Mouse (Mus musculus): ENCODE data around the gene Fmnl1. TPM values are rescaled to one million over a fixed set of nuclear protein-coding genes. Genes with fewer than 3 reads are reported as not detected.

Gene Fmnl1
- polyA plus RNA-seq, 1 experiment, result 8.4 TPM

GRCm38 (mm10) chr11:103161449-103161848 is 9.5 kb upstream of the Fmnl1 start:
- no peak for TF ChIP-seq POLR2A (IDR thresholded peaks at IDR 0.05; ENCODE audit: low read depth, low read length)
- peak; percentile 13; the same call in 1 of the 2 replicates for TF ChIP-seq CTCF (IDR thresholded peaks at IDR 0.05; ENCODE audit: extremely low read depth, insufficient read length, insufficient replicate concordance, low read depth, low read length)
- no peaks in the 10 kb centered on the region for H3K36me3 ChIP-seq (ENCODE audit: control insufficient read depth, insufficient read depth, low read length)
- WGBS, result 77% methylated on average over 7 of the region's 7 CpGs
- H3K4me3 ChIP-seq (ENCODE audit: low read depth, low read length), result no peak overlapping the region
- no peak overlapping the region for H3K27ac ChIP-seq (ENCODE audit: insufficient read depth, low read depth, low read length)
- peaks cover 2% of the 10 kb centered on the region; the same call in 1 of the 2 replicates for H3K4me1 ChIP-seq (ENCODE audit: control insufficient read depth, insufficient read depth, insufficient read length, low read length)
- no peaks in the 10 kb centered on the region for H3K27me3 ChIP-seq (ENCODE audit: control insufficient read depth, insufficient read depth, low read length)

DNA sequence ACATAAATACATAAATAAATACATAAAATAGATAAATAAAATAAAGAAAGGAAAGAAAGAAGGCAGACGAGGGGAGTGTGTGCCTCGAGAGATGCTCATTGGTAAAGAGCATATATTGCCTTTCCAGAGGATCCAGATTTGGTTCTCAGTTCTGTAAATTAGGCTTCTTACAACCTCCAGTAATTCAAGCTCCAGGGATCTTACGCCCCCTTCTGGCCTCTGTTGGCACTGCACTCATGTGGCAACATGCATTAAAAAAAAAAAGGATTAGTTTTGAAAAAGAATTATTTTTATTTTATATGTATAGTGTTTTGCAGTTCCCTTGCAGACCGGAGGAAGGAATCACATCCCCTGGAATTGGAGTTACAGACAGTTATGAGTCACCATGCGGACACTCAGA is 8.8 kb upstream of the Fmnl1 start:
- TF ChIP-seq CTCF (IDR thresholded peaks at IDR 0.05; ENCODE audit: extremely low read depth, insufficient read length, insufficient replicate concordance, low read depth, low read length) (peak; percentile 23; the same call in 1 of the 2 replicates), POLR2A (IDR thresholded peaks at IDR 0.05; ENCODE audit: low read depth, low read length) (no peak)
- no peak overlapping the region for H3K27ac ChIP-seq (ENCODE audit: insufficient read depth, low read depth, low read length)
- H3K4me3 ChIP-seq (ENCODE audit: low read depth, low read length), result no peak overlapping the region
- H3K36me3 ChIP-seq (ENCODE audit: control insufficient read depth, insufficient read depth, low read length), result no peaks in the 10 kb centered on the region
- no peaks in the 10 kb centered on the region for H3K27me3 ChIP-seq (ENCODE audit: control insufficient read depth, insufficient read depth, low read length)
- peaks cover 2% of the 10 kb centered on the region; the same call in 1 of the 2 replicates for H3K4me1 ChIP-seq (ENCODE audit: control insufficient read depth, insufficient read depth, insufficient read length, low read length)
- 92% methylated on average over 5 of the region's 5 CpGs for WGBS

DNA sequence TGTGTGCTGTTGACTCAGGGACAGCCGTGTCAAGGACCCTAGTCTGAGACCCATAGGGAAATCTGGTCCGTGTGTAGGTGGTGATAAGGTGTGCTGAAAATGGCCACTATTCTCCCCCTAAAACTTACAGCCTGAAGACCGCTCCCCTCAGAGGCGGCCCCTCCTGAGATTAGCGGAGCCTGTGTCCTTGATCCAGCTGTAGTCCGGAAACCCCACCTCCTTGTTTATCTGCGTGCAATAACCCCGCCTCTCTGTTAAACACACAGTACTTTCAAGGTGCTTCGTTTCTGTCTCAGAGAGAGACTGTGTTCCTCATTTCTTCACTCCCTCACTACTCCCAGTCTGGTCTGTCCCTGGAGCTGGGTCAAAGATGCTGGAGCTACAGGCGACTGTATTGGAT is 6.5 kb upstream of the Fmnl1 start:
- Histone ChIP-seq H3K27ac (ENCODE audit: insufficient read depth, low read depth, low read length) (no peak overlapping the region), H3K27me3 (ENCODE audit: control insufficient read depth, insufficient read depth, low read length) (no peaks in the 10 kb centered on the region), H3K4me3 (ENCODE audit: low read depth, low read length) (no peak overlapping the region), H3K4me1 (ENCODE audit: control insufficient read depth, insufficient read depth, insufficient read length, low read length) (no peaks in the 10 kb centered on the region), H3K36me3 (ENCODE audit: control insufficient read depth, insufficient read depth, low read length) (no peaks in the 10 kb centered on the region)
- TF ChIP-seq POLR2A (IDR thresholded peaks at IDR 0.05; ENCODE audit: low read depth, low read length), result no peak
- no peak for TF ChIP-seq CTCF (IDR thresholded peaks at IDR 0.05; ENCODE audit: extremely low read depth, insufficient read length, insufficient replicate concordance, low read depth, low read length)
- 16% methylated on average over 10 of the region's 10 CpGs for WGBS

- Histone ChIP-seq H3K4me3 (ENCODE audit: low read depth, low read length) (no peak overlapping the region), H3K4me1 (ENCODE audit: control insufficient read depth, insufficient read depth, insufficient read length, low read length) (peaks cover 7% of the 10 kb centered on the region), H3K27ac (ENCODE audit: insufficient read depth, low read depth, low read length) (no peak overlapping the region), H3K27me3 (ENCODE audit: control insufficient read depth, insufficient read depth, low read length) (peaks cover 16% of the 10 kb centered on the region), H3K36me3 (ENCODE audit: control insufficient read depth, insufficient read depth, low read length) (no peaks in the 10 kb centered on the region)
- no peak for TF ChIP-seq POLR2A (IDR thresholded peaks at IDR 0.05; ENCODE audit: low read depth, low read length)
- TF ChIP-seq CTCF (IDR thresholded peaks at IDR 0.05; ENCODE audit: extremely low read depth, insufficient read length, insufficient replicate concordance, low read depth, low read length), result peak; percentile 80; the same call in 1 of the 2 replicates
- 23% methylated on average over 9 of the region's 9 CpGs for WGBS
Observed at GRCm38 (mm10) chr11:103168690-103169390, 2.1 kb upstream of the Fmnl1 start.

GRCm38 (mm10) chr11:103169664-103170063 is 1.2 kb upstream of the Fmnl1 start:
- WGBS, result 95% methylated on average over 5 of the region's 5 CpGs
- Histone ChIP-seq H3K27me3 (ENCODE audit: control insufficient read depth, insufficient read depth, low read length) (peaks cover 16% of the 10 kb centered on the region), H3K4me1 (ENCODE audit: control insufficient read depth, insufficient read depth, insufficient read length, low read length) (peaks cover 7% of the 10 kb centered on the region), H3K36me3 (ENCODE audit: control insufficient read depth, insufficient read depth, low read length) (no peaks in the 10 kb centered on the region), H3K27ac (ENCODE audit: insufficient read depth, low read depth, low read length) (no peak overlapping the region), H3K4me3 (ENCODE audit: low read depth, low read length) (no peak overlapping the region)
- TF ChIP-seq POLR2A (IDR thresholded peaks at IDR 0.05; ENCODE audit: low read depth, low read length), result no peak
- no peak for TF ChIP-seq CTCF (IDR thresholded peaks at IDR 0.05; ENCODE audit: extremely low read depth, insufficient read length, insufficient replicate concordance, low read depth, low read length)

- WGBS, result 55% methylated on average over 3 of the region's 3 CpGs
- TF ChIP-seq CTCF (IDR thresholded peaks at IDR 0.05; ENCODE audit: extremely low read depth, insufficient read length, insufficient replicate concordance, low read depth, low read length) (no peak), POLR2A (IDR thresholded peaks at IDR 0.05; ENCODE audit: low read depth, low read length) (no peak)
- Histone ChIP-seq H3K27me3 (ENCODE audit: control insufficient read depth, insufficient read depth, low read length) (peaks cover 16% of the 10 kb centered on the region), H3K4me3 (ENCODE audit: low read depth, low read length) (peak overlapping the region; percentile 74; the same call in 1 of the 2 replicates), H3K36me3 (ENCODE audit: control insufficient read depth, insufficient read depth, low read length) (no peaks in the 10 kb centered on the region), H3K4me1 (ENCODE audit: control insufficient read depth, insufficient read depth, insufficient read length, low read length) (peaks cover 7% of the 10 kb centered on the region), H3K27ac (ENCODE audit: insufficient read depth, low read depth, low read length) (no peak overlapping the region)
Observed at GRCm38 (mm10) chr11:103170111-103170493, 805 bp upstream of the Fmnl1 start.

DNA sequence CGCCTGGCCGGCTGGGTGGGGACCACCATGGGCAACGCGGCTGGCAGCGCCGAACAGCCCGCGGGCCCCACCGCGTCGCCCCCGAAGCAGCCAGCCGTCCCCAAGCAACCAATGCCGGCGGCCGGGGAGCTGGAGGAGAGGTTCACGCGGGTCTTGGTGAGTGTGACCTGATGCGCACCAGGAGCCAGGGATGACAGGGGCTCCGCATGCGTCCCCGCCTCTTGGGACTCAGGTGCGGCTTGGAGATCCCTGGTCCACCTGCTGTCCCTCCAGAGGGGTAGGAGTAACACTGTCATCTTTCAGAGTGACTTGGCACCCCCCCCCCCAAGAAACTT is 346 bp downstream of the Fmnl1 start:
- peaks cover 16% of the 10 kb centered on the region for H3K27me3 ChIP-seq (ENCODE audit: control insufficient read depth, insufficient read depth, low read length)
- H3K4me1 ChIP-seq (ENCODE audit: control insufficient read depth, insufficient read depth, insufficient read length, low read length), result peaks cover 7% of the 10 kb centered on the region
- H3K36me3 ChIP-seq (ENCODE audit: control insufficient read depth, insufficient read depth, low read length), result no peaks in the 10 kb centered on the region
- peak overlapping the region; percentile 70 for H3K27ac ChIP-seq (ENCODE audit: insufficient read depth, low read depth, low read length)
- H3K4me3 ChIP-seq (ENCODE audit: low read depth, low read length), result peak overlapping the region; percentile 74
- TF ChIP-seq POLR2A (IDR thresholded peaks at IDR 0.05; ENCODE audit: low read depth, low read length), result no peak
- TF ChIP-seq CTCF (IDR thresholded peaks at IDR 0.05; ENCODE audit: extremely low read depth, insufficient read length, insufficient replicate concordance, low read depth, low read length), result no peak
- 3% methylated on average over 23 of the region's 23 CpGs for WGBS

Data from small intestine, adult 2 months (tissue).